Mouse (Mus musculus) liver, postnatal 0 days (tissue): ENCODE data around the gene Tgtp1. TPM values are rescaled to one million over a fixed set of nuclear protein-coding genes. Genes with fewer than 3 reads are reported as not detected.
"Not testable (repeated sequence)": the region's sequence is repeated elsewhere in the genome, so short reads cannot be mapped to it uniquely, and the experiment has no call there.

ENCODE experiments used
- ATAC-seq: fragments of 200-750 bp; cut with Nextera tagmentation; 2 replicates; pipeline ENCODE4 v1.8.0; 2017; ENCODE audit warnings: mild to moderate bottlenecking, moderate library complexity
- DNase-seq: peaks from one replicate; pipeline ENCODE4 v3.0.0-alpha.2; 2016
- H3K27ac ChIP-seq: fragments of 300-500 bp; sonication (generic); 2 replicates; pipeline ENCODE4 v1.5.1; 2014; ENCODE audit warnings: antibody characterized with exemption, moderate library complexity, mild to moderate bottlenecking, low read depth
- H3K27me3 ChIP-seq: fragments of 300-500 bp; sonication (generic); 2 replicates; pipeline ENCODE4 v1.6.1; 2014; ENCODE audit warnings: low read length, control low read depth, mixed read lengths; ENCODE audit not compliant: insufficient read depth
- H3K36me3 ChIP-seq: fragments of 300-500 bp; sonication (generic); replicated peaks from 2 replicates; pipeline ENCODE4 v1.6.1; 2014; ENCODE audit warnings: mild to moderate bottlenecking, control low read depth, low read length, moderate library complexity, mixed read lengths; ENCODE audit not compliant: insufficient read depth
- H3K4me1 ChIP-seq: fragments of 300-500 bp; sonication (generic); 2 replicates; pipeline ENCODE4 v1.6.1; 2014; ENCODE audit warnings: antibody characterized with exemption, mild to moderate bottlenecking, control low read depth; ENCODE audit not compliant: insufficient read depth
- H3K4me2 ChIP-seq: fragments of 300-500 bp; sonication (generic); 2 replicates; pipeline ENCODE4 v1.6.1; 2014; ENCODE audit warnings: low read depth, mild to moderate bottlenecking, low read length, moderate library complexity, mixed read lengths
- H3K4me3 ChIP-seq: fragments of 300-500 bp; sonication (generic); 2 replicates; pipeline ENCODE4 v1.5.1; 2014; ENCODE audit warnings: low read depth, low read length
- H3K9ac ChIP-seq: fragments of 300-500 bp; sonication (generic); replicated peaks from 2 replicates; pipeline ENCODE4 v1.6.1; 2014; ENCODE audit warnings: mild to moderate bottlenecking, moderate library complexity
- H3K9me3 ChIP-seq: fragments of 300-500 bp; sonication (generic); 2 replicates; pipeline ENCODE4 v1.6.1; 2016; ENCODE audit warnings: mild to moderate bottlenecking, control low read depth, low read length, mixed read lengths
- WGBS: fragments of 180-500 bp; shearing (Covaris S2); extraction: QIAGEN DNeasy Blood & Tissue Kit; methylation state at CpG from one replicate; pipeline ENCODE4 v1.1.7; 2014; ENCODE audit not compliant: insufficient replicate concordance; 5-methylcytosine and 5-hydroxymethylcytosine counted together
- polyA plus RNA-seq: library from polyadenylated mRNA; unstranded; fragments of >200 nt; fragmentation: Nextera tagmentation; extraction: Ambion mirVana; gene quantifications from 2 replicates; pipeline ENCODE4 v1.2.1, GENCODE M21; 2015

The Tgtp1 gene
- polyA plus RNA-seq, 1 experiment from 2014 or later = 36.5 TPM

DNA sequence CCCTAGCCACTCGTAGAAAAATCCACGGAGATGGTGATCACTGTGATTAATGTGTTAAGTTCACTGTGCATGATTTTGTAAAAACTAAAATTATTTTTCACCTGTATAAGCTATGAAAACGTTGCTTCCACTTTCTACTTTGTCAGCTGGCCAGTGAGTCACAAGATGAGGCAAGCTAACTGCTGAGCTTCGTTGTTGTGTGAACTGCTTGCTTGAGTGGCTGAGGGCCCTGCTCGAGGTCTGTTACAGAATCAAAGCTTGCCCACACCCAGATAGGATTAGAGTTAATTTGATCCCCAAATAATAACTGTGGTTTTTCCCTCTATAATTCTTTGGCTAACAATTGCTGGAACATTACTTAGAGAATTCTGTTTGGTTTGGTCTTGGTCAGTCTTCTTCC is 13.9 kb downstream of the Tgtp1 start:
- H3K36me3 ChIP-seq, H3K9ac ChIP-seq, H3K9me3 ChIP-seq, ATAC-seq, H3K27ac ChIP-seq, H3K4me1 ChIP-seq, DNase-seq, H3K4me2 ChIP-seq, H3K4me3 ChIP-seq, H3K27me3 ChIP-seq: not testable (repeated sequence)
- WGBS = no CpG with 5 or more reads among the region's 5 CpGs

DNA sequence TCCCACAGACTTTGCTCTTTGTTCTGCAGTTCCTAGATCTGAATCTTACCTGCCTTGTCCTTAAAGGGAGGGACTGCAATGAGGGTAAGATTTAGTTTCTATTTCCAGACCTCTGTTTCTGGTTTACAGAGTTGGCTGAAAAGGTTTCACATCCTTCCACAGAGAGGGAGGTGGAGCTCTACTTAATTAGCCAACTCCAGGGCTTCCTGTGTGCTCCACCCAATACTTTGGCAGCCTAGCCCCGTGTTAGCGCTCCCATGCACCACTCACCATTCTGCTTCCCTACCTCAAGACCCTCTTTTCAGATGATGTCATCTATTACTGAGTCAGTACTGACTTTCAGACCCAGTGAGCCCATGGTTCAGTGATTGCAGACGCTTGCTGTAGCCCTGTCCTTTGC is 14.7 kb downstream of the Tgtp1 start, which contains the start of gene 9930111J21Rik1:
Gene 9930111J21Rik1 (minus strand): TSS at position 148 of the 400 bp plus-strand sequence.
- WGBS = no CpG with 5 or more reads among the region's 3 CpGs
- not testable (repeated sequence) for H3K27me3 ChIP-seq, DNase-seq, H3K9me3 ChIP-seq, H3K4me2 ChIP-seq, H3K9ac ChIP-seq, H3K4me1 ChIP-seq, H3K4me3 ChIP-seq, H3K27ac ChIP-seq, H3K36me3 ChIP-seq
- peak; percentile 64 for ATAC-seq

DNA sequence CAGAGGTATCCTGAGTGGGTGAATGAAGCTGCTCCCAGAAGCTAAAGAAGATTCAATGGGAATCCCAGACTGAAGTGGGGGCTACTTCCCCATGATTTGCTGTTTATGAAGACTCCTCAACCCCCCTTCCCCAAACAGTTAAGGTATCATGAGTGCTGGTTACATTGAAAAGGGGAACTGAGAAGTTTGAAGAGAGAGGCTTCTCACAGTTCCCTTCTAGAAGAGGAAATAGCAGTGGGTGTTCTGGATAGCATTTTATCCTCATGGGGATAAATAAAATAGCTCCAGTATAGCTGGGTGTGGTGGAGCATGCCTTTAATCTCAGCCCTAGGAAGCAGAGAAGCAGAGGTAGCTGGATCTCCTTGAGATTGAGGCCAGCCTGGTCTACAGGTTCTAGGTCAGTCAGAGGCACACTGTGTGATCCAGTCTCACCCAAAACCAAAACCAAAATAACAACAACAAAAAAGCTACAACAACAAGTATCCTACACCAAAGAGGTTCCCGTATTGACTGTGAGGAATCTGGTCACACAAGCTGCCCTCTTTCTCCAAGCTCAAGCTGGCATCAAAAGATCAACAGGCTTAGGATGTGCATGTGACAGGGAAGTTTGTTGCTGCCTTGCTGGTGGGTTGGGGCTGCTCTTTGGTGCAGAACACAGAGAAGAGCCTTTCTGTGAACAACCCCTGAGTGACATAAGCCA is 15.6 kb downstream of the Tgtp1 start, which contains the start of gene Olfr56:
Gene Olfr56 (plus strand): TSS at position 650 of the 700 bp plus-strand sequence.
- not testable (repeated sequence) for H3K36me3 ChIP-seq, H3K9me3 ChIP-seq, H3K27me3 ChIP-seq, H3K27ac ChIP-seq, DNase-seq, H3K4me3 ChIP-seq, H3K4me2 ChIP-seq, H3K9ac ChIP-seq, H3K4me1 ChIP-seq
- WGBS = no CpG with 5 or more reads among the region's 1 CpGs
- peak; percentile 53 for ATAC-seq

DNA sequence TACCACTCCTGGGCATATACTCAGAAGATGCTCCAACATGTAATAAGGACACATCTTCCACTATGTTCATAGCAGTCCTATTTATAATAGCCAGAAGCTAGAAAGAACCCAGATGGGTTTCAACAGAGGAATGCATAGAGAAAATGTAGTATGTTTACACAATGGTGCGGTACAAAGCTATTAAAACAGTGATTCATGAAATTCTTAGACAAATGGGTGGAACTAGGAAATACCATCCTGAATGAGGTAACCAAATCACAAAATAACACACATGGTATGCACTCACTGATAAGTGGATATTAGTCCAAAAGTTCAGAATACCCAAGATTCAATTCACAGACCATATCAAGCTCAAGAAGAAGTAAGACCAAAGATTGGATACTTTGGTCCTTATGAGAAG is 19.3 kb downstream of the Tgtp1 start:
- H3K4me1 ChIP-seq, H3K4me2 ChIP-seq, H3K4me3 ChIP-seq, H3K36me3 ChIP-seq, H3K9ac ChIP-seq, ATAC-seq, H3K9me3 ChIP-seq, H3K27ac ChIP-seq, H3K27me3 ChIP-seq, DNase-seq: not testable (repeated sequence)
- WGBS = no CpG with 5 or more reads among the region's 1 CpGs

DNA sequence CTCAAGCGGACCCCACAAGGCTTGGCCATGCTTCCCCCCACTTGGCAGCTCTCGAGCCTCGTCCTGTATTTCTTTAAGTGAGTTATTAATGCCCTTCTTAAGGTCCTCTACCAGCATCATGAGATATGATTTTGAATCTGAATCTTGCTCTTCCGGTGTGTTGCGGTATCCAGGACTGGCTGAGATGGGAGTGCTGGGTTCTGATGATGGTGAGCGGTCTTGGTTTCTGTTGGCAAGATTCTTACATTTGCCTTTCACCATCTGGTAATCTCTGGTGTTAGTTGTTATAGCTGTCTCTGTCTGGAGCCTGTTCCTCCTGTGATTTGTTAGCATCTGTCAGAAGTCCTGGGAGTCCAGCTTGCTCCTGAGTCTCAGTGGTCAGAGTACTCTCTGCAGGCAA is 47.9 kb downstream of the Tgtp1 start, which contains the start of gene Psme2b:
Gene Psme2b (minus strand): TSS at position 101 of the 400 bp plus-strand sequence.
- not testable (repeated sequence) for DNase-seq, H3K4me2 ChIP-seq
- WGBS = 88% methylated on average over 6 of the region's 6 CpGs

DNA sequence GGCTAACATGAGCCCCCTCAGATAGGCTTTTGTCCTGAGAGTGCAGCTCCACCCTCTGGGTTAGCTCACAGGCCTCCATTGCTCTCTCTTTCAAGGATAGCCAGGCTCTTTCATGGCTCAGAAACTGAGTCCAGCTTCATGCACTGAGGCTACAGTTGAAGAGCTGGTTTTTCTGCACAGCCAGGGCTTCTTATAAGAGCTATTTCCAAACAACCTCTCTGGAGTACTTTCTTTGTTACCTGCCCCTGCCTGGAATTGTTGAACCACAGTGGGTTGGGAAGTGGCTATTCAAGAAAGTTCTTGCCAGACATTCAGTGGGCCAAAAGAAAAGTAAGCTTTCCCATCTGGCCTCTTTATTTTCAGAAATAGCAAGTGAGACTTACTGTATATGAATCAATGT is 54.7 kb downstream of the Tgtp1 start:
- not testable (repeated sequence) for DNase-seq, H3K36me3 ChIP-seq, H3K4me1 ChIP-seq, H3K9ac ChIP-seq, H3K9me3 ChIP-seq, H3K27ac ChIP-seq, H3K4me2 ChIP-seq, H3K27me3 ChIP-seq, ATAC-seq, H3K4me3 ChIP-seq

More for the DNA sequence above, 47.9 kb downstream of the Tgtp1 start, which contains the start of gene Psme2b:
- H3K27ac ChIP-seq, H3K9ac ChIP-seq, H3K4me3 ChIP-seq, H3K27me3 ChIP-seq, H3K4me1 ChIP-seq, H3K9me3 ChIP-seq, ATAC-seq, H3K36me3 ChIP-seq: not testable (repeated sequence)

Other genes with a start within 250 kb of the Tgtp1 start
- gene Rack1, start 193.8 kb downstream of the Tgtp1 start, polyA plus RNA-seq = 397 and 398 TPM in 2 replicates
- gene Trim41, start 176.8 kb downstream of the Tgtp1 start, polyA plus RNA-seq = 2.2 and 2.3 TPM in 2 replicates
- 0.48 and 0.52 TPM in 2 replicates for gene Trim7, start 168.0 kb downstream of the Tgtp1 start, polyA plus RNA-seq
- gene Gm12184, start 167.5 kb downstream of the Tgtp1 start, polyA plus RNA-seq = 4.9 and 5.0 TPM in 2 replicates
- gene Irgm1, start 122.5 kb downstream of the Tgtp1 start, polyA plus RNA-seq = 42.7 and 44.1 TPM in 2 replicates
- gene Gm5431, start 92.0 kb downstream of the Tgtp1 start, polyA plus RNA-seq = 0.66 and 0.86 TPM in 2 replicates
- gene Psme2b, start 48.0 kb downstream of the Tgtp1 start, polyA plus RNA-seq = 4.2 and 4.5 TPM in 2 replicates
- gene Olfr56, start 15.3 kb downstream of the Tgtp1 start, polyA plus RNA-seq = 0.16 and 0.17 TPM in 2 replicates
- gene 9930111J21Rik1, start 14.8 kb downstream of the Tgtp1 start, polyA plus RNA-seq = 0.67 and 1.2 TPM in 2 replicates
- 0.05 TPM in 1 of 2 replicates, not detected in the other for gene Gm12185, start 1.9 kb downstream of the Tgtp1 start, polyA plus RNA-seq
- gene 9930111J21Rik2, start 57.1 kb upstream of the Tgtp1 start, polyA plus RNA-seq = 1.2 and 1.4 TPM in 2 replicates
- gene Tgtp2, start 70.0 kb upstream of the Tgtp1 start, polyA plus RNA-seq = 5.1 and 7.1 TPM in 2 replicates
- gene Ifi47, start 82.4 kb upstream of the Tgtp1 start, polyA plus RNA-seq = 29.7 and 29.8 TPM in 2 replicates
- gene Olfr1396, start 120.7 kb upstream of the Tgtp1 start, polyA plus RNA-seq = not detected in 2 replicates
- gene Olfr1395, start 148.1 kb upstream of the Tgtp1 start, polyA plus RNA-seq = not detected in 2 replicates
- gene Olfr1394, start 160.2 kb upstream of the Tgtp1 start, polyA plus RNA-seq = not detected in 2 replicates
- gene Btnl9, start 193.0 kb upstream of the Tgtp1 start, polyA plus RNA-seq = 1.6 and 1.9 TPM in 2 replicates
- gene Zfp62, start 209.1 kb upstream of the Tgtp1 start, polyA plus RNA-seq = 8.6 and 8.8 TPM in 2 replicates